Mouse (Mus musculus) thymus, postnatal 4 days (tissue): ENCODE measurements around the gene Arhgap29.

Experiments used
- DNase-seq: peaks from one replicate; pipeline ENCODE4 v3.0.0; 2021

Arhgap29 gene

DNA sequence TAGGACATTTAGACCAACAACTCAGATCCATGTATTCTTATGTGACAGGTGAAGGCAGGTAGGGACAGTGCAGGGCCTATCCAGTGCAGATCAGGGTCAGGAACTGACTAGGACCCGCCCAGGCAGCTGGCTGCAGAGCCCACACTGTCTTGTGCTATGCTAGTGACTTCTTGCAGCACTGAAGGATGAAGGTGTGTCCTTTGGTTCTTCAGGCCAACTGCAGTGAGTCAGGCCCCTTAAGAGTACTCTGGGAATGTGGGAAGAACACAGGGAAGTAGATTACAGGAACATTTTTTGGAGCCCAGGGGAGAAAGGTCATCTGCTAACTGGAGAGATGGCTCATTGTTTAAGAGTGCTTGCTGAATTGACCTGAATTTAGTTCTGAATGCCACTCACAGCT is 60.1 kb downstream of the Arhgap29 start:
- DNase-seq: no peak

GRCm38 (mm10) chr3:122018421-122018820 is 66.1 kb downstream of the Arhgap29 start:
- DNase-seq: no peak

- DNase-seq: no peak
Measured at GRCm38 (mm10) chr3:122019159-122019558, 66.8 kb downstream of the Arhgap29 start.

DNA sequence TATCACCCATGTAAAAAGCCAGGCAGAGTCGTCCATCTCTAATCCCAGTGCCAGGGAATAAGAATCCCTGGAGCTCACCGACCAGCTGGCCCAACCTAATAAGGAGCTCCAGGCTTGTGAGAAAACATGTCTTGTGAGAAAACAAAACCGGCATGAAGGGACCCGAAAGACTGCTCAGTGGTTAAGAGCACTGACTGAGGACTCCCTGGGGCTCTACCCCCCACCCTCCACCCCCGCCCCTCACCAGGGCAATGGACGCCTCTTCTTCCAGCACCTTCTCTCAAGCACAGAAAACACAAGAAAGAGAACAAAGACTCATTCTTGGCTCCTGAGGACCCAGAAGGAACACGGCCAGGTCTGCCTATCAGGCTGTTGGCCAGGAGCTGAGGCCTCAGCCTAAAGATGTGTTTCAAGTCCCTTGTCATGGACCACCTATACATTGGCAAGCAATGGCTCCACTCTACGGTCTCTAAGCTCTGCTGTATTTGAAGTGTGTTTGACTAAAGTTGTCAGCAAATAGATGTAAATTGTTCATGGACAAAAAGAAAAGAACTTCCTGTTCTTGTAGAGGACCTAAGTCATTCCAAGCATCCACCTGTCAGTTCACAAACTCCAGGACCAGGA is 68.8 kb downstream of the Arhgap29 start:
- DNase-seq: no peak

- no peak for DNase-seq
Measured at GRCm38 (mm10) chr3:122022355-122022754, 70.0 kb downstream of the Arhgap29 start.

- DNase-seq: no peak
Measured at GRCm38 (mm10) chr3:122026676-122027075, 74.3 kb downstream of the Arhgap29 start.

DNA sequence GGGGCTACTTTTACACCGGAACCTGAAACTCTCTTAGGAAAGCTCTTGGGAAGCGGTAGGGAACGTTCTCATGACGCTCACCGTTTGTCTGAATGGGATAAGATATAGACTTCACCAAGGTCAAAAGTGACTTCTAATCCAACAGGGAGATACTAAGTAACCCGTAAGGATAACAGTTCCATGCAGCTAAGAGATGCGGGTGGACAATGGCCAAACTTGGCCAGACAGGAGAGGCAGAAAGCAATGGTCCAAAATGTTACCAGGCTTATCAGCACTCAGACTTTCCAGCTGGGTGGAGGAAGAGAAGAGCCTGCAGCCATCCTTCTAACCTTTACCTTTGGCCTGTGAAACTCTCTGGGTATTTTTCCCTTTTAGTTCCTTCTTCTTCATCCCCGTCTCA is 75.4 kb downstream of the Arhgap29 start:
- no peak for DNase-seq

GRCm38 (mm10) chr3:122033248-122033837 is 81.0 kb downstream of the Arhgap29 start:
- no peak for DNase-seq

DNA sequence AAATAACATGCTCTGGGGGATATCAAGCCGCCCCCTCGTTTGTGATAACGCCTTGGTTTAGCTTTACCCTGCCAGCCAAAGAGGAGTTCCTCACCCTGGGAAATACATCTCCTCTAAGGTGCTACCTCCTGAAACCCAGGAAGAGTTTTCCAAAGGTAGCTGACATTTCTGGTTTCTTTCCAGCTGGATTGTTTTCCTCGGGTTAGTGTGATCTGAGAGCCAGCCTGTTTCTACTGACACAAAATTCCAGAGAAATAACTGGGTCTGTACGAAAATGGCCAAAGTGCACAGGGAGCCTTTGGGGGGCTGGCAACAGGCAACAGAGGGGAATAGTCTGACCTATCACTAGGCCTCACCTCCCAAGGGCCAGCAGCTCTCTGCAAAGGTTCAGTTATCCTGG is 81.9 kb downstream of the Arhgap29 start:
- DNase-seq: no peak

DNA sequence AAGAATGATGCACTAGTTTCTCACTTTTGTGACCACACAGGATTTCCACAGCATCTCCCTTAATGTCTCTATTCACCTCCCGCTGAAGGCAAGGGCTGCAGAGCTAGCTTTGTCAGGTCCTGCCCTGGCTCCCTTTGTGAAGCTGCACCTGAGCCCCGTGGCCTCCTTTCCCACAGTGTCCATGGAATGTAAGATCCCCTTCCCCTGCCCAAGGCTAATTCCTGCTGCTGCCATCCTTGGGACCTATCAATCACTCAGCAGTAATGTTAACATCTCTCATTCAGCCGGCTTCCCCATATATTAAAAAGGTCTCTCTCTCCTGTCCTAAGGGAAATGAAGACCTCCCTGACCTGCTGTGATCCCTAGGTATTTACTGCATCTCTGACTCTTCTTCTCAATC is 82.8 kb downstream of the Arhgap29 start:
- no peak for DNase-seq

- DNase-seq: no peak
Measured at GRCm38 (mm10) chr3:122040522-122040921, 88.2 kb downstream of the Arhgap29 start.

- no peak for DNase-seq
Measured at GRCm38 (mm10) chr3:122043102-122043501, 90.8 kb downstream of the Arhgap29 start.

DNA sequence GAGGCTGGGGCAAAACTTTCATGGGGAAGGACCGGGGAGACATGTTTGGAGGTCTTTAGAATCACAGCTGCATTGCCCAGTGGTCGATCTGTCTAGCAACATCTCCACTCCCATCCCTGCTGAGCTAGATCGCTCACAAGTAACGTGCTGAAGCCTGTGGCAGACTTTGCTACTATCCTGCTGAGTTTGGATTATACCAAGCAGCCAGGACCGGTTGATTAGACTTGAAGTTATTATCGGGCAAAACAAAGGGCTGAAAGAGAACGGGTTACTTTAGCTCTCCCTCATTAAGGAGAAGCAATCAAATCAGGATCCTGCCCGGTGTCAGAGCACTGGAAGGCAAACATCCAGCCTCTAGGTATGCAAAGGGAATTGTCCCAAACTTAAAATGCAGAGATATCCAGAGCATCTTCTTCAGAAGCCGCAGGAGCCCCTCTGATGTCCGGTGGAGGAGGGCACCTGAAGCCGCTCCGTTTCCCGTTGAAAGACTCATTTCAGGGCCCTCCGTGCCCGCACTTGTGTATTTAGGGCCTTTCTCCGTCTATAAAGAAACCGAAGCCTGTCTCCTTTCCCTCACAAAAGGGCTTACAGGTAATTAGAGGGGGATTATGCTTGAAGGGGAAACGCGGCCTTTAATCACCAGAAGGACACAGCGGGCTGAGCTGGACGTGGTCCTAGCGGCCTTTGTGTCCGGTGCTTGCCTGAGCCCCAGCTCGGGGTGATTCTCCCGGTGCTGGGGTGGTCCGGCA is 91.6 kb downstream of the Arhgap29 start, which contains the start of gene Abca4:
Gene Abca4, plus strand, starts transcription at position 645 of the 749 bp plus-strand sequence.
- DNase-seq: no peak

DNA sequence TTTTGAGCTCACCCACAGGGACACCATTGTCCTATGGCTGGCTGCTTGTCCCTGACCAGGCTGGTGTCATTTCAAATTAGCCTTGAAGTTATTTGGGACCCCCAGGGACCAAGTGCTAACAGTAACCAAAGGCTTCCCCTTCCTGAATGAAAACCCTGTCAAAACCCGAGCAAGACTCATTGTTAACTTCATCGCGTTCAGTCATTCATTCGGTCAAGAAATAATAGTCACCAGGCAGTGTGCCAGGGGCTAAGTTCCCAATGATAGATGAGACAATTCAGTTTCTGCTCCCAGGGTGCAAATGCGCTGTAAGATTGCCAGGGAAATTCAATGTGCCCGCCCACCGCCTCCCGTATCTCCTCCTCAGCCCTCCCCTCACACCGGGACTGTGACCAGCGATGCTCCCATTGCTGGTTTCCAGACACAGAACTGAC is 93.9 kb downstream of the Arhgap29 start:
- no peak for DNase-seq

GRCm38 (mm10) chr3:122047402-122047801 is 95.1 kb downstream of the Arhgap29 start:
- no peak for DNase-seq

DNA sequence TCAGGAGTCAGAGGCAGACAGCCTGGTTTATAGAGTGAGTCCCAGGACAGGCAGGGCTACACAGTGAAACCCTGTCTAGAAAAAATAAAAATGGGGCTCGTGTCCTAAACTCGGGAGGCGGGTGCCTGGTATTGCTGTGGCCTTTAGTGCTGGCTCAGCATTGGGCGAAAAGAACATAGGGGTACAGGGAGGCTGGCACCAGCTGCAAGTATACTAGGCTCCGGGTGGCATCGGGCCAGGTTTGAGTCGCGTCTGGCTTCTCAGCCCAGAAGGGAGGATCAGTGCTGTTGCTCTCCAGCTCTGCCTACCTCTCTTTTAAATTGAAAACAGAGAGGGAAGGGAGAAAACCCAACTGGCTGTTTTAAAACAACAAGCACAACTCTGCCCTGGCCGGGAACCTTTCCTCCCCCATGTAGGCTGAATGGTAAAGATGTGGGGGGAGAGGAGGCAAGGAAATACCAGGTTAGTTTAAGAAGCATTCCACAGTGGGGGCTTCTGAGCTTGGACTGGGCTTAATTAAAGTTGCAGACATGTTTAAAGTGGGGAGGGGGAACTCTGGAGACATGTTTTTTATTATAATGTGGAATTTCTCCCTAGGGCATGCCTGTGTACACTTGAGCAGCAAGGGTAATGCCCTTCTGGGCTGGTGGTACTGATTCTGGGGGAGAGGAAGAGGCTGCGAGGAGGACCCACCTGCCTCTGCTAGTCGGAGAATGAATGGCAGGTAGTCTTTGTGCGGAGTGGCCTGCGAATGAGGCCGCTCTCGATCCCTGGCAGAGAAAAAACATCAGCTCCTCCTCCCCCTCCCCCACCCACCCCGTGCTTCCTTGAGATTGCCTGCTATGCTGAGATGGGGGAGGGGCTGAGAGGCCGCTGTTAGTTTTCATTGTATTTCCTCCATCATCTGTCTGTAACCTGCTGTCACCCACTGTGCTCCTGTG is 95.8 kb downstream of the Arhgap29 start:
- DNase-seq: peak; percentile 14

DNA sequence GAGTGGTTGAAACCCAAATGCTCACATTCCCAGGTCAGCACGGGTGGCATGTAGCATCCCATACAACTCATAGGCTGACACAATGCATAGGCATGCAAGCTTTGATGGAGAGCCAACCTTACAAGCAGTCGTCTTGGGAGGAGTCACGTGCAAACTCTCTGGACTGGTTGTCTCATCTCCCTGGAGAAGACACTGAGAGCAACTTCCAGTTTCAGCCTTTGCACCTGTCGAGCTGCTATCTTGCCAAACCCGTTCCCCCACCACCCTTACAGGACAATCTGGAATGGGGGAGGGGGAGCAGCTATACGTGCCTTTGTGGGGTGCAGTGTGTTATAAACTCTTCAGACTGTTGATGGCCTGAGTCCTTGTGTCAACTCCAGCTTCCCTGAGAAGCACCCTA is 96.8 kb downstream of the Arhgap29 start:
- DNase-seq: no peak

- no peak for DNase-seq
Measured at GRCm38 (mm10) chr3:122058439-122059198, 106.3 kb downstream of the Arhgap29 start.

DNA sequence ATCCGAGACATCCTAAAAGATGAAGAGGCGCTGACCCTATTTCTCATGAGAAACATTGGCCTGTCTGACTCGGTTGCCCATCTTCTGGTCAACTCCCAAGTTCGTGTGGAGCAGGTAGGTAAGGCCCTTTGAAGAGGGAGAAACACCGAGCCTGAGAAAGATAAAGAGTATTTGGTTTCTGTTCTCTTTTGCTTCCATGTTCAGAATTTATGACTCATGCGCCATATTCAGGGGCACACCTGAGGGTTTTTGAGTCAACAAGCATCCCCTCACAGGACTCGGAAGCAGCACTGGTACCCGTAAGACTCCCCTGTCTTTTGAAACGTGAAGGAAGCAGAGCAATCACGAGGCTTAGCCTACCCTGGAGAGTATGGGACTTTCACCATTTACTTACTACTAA is 110.2 kb downstream of the Arhgap29 start:
- no peak for DNase-seq

- no peak for DNase-seq
Measured at GRCm38 (mm10) chr3:122064556-122065410, 112.4 kb downstream of the Arhgap29 start.
